Mouse (Mus musculus) kidney, postnatal 4 days (tissue): ENCODE results near the gene Lamtor1.

Experiments
- DNase-seq, 2 experiments: peaks; one replicate each; pipeline ENCODE4 v3.0.0; 2021; ENCODE audit warnings: mixed read lengths in 2 of 2

Gene Lamtor1

DNA sequence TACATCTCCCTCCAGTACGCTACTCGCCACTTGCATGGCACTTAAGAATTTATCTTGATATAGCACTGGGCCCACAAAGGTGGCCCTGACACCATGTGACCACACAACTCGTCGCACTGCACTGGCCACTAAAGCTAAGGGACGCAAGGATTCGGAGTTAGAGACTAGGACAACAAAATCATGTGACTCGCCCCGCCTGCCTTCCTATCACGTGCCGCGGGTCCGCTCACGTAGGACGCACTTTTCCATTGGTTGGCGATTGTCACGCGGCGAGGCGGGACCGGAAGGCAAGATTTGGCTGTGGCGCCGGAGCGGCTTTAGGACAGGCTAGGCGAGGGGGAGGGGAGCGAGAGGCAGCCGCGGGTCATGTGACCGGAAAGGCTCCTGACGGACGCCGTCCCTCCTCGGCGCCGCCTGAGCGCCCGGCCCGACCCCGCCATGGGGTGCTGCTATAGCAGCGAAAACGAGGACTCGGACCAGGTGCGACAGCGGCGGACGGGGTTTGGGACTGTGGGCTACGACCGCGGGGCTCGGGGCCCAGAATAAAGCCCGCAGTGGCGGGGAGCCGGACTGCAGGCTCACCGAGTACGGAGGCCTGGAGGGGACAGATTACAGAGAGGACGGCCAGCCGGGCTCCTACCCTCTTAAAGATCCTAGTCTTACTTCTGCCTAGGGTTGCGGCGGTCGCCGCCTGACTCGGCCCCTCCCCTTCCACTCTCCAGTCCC lies at the start of gene Lamtor1:
Gene Lamtor1 (plus strand): TSS at position 344 of the 726 bp plus-strand sequence.
- peak; percentile 99 to 100 for DNase-seq

DNA sequence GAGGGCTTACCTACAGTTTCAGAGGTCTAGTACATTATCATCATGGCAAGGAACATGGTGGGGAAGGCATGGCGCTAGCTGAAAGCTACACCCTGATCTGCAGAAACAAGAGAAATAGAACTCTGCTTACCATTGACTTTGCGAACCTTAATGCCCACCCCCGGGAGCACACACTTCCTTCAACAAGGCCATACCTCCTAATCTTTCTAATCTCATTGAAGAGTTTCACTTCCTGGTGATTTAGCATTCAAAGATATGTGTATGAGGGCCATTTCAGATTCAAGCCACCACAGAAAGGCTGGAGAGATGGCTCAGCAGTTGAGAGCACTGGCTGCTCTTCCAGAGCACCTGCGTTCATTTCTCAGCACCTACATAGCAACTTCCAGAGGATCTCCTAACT lies 48.6 kb upstream of the Lamtor1 start, which contains the start of gene Folr2:
Gene Folr2 (minus strand): TSS at position 101 of the 400 bp plus-strand sequence.
- DNase-seq, result no peak

DNA sequence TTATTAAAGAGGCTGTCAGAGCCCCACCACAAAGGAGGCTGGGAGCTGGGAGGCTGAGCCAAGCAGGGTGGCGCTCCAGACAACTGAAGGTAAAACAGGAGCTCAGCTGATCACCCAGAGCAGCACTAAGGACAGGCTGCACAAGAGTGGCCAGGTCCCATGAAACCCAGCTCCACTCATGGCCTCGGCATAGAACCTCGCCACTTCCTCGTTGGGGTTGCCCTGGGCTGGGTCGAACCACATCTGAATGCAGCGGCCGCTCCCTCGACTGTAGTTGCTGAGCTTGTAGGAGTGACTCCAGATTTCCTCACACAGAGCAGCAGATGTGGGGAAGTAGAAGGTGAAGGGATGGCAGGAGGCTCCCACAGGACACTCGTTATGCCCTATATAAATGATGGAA lies 47.3 kb upstream of the Lamtor1 start:
- peak in 1 of 2 experiments; percentile 20 for DNase-seq

DNA sequence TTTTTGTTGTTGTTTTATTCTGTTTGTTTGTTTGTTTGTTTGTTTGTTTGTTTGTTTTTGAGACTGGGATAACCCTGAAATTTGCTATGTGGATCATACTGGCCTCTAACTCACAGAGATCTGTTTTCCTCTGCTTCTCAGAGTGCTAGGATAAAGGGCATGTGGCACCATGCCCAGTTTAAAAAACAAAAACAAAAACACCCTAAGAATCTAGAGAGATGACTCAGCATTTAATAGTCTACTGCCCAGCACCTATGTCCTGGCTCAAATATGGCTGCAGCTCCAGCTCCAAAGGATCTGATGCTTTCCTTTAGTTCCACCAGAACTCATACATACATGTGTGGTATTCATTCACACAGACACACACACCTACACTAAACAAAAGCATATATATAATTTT lies 44.7 kb upstream of the Lamtor1 start:
- DNase-seq, result no peak

DNA sequence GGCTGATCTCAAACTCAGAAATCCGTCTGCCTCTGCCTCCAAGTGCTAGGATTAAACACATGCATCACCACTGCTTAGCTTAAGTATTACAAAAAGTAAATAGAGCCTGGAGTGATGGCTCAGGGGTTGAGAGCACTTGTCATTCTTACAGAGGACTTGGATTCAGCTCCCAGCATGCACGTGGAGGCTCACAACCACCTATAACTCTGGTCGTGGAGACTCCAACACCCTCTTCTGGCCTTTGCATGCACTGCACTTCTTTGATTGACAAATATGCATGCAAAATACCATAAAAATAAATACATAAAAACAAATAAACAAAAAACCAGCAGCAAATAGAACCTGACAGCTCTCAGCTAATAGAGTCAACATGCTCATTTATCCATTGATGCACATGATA lies 43.4 kb upstream of the Lamtor1 start:
- DNase-seq, result no peak

DNA sequence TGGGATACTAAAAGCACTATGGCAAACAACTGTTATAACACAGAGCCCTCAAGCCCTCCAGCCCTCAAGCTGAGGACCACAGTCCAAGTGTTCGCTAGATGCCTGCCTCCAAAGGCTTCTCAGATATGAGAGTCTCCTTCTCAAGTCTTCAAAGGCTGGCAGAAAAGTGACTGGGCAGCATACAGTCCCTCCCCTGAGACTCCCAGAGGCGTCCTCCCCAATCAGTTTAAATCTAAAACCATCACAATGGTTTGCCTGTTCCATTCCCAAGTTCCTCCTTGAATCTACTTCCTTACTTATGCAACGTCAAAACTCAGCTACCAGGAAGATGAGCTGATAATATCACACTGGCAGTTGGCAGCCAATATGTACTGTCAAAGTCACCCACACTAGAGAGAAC lies 42.3 kb upstream of the Lamtor1 start, which contains the start of gene Anapc15:
Gene Anapc15 (plus strand): TSS at position 301 of the 400 bp plus-strand sequence.
- DNase-seq, result no peak

DNA sequence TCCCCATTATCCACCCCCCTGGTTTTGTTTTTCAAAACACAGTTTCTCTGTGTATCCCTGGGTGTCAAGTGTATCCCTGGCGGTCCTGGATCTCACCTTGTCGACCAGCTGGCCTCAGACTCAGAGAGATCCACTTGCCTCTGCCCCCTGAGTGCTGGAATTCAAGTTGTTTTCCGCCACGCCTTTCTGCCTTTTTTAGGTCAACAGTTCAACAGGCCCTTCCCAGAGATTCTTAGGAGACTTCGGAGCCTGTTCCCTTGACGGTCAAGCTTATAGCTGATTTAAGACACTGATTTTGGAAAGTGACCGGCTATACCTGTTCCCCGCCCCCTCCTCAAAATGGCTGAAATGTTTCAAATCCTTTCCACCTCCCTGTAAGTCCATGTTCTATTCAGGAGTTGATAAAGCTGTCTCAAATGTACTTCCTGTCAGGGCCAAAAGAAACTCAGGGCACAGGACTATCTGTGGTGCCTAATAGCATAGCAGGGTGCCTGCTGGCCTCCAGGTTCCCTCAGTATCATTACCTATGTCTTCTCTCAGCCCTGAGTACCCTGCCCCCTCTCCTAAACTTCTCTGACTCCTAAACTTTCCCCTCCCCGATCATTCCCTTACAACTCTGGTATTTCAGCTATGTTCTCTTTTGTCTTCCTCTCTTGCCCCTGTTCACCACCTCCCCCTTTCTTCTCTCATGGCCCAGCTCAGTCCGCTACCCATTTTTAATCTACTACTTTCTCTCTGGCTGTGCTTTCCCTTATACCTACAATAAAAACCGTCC lies 39.0 kb upstream of the Lamtor1 start:
- no peak for DNase-seq

DNA sequence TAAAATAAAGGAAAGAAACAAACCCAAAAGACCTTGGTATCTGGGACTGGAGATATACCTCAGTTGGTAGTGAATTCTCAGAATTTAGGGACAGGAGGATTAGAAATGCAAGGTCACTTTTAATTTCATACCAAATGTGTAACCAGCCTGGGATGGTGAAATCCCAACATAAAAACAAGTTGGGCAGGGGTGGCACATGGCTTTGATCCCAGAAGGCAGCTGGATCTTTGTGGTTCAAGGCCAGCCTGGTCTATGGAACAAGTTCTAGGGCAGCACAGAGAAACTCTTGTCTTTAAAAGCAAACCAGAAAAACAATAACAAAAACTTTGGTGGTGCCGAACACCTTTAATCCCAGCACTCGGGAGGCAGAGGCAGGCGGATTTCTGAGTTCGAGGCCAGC lies 38.2 kb upstream of the Lamtor1 start:
- DNase-seq, result no peak

DNA sequence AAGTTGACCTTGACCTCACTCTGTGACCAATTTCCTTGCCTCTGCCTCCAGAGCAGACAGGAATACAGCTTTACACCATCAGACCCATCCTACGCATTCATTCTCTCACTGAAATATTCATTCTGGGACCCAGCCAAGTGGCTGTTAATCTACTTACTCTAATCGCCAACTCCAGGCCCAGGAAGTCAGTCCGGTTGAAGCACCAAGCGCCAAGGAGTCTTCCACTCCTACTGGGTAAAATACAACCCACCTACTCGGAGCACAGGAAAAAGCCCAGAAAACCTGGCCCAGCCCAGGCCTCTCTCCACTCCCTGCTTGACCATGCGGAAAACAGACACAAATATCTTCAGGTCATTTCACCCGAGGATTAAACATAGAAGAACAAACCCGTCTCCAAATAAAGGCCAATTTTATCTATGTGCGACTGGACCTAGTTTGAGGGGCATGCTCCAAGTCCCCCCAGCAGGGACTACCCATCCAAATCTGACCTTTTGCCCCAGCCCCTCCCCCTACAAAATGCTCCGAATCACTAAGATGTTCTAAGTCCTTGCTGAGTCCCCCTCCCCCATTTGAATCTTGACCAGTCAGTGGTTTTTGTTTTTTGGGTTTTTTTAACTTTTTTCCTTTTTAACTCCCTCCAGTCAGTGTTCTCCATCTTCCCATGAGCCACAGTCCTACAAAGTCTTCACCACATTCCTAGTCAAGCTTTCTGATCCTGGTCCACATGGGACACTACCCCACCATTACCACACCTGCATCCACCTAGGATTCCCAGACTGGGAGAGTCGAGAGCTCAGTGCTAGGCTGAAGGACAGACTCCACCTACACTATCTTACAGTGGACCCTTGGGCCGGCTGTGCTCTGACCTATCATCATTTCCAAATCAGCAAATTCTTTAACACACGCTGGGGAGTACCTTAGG lies 37.2 kb upstream of the Lamtor1 start:
- peak; percentile 30 to 54 for DNase-seq

DNA sequence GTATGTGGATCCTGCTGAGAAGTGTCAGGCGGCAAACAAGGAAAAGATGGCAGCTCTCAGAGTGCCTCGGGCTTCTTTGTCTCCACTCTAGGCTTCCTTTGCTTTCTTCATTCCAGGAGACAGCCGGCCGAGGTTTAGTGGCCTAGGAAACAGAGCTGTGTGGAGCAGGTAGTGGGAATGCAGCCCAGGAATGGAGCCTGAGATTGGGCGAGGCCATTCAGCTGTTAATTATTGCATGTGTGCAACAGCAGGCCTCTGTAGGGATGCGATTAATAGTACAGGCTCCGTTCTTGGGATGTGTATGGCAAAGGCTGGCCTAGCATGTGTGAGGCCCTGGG lies 36.6 kb upstream of the Lamtor1 start:
- DNase-seq, result peak; percentile 20 to 31

DNA sequence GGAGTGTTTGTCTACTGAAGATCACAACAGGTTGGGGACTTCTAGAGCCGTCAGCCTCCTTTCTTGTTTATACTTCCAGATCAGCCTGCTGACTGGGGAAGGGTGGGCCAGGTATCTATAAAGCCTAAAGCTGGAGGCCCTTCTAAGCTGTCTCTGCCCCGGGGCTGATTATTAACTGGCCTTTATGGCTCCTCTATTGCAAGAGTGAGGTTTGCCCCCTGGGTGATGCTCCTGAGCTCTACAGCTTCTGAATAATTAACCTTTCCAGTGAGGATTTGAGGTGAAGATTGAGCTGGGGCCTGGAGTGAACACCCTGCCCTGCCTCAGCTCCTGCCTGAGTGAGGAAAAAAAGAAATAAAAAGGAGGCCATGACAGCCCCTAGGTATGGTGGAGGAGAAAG lies 35.1 kb upstream of the Lamtor1 start, which contains the start of gene Folr1:
Gene Folr1 (minus strand): TSS at position 160 of the 400 bp plus-strand sequence.
- peak; percentile 34 to 57 for DNase-seq

DNA sequence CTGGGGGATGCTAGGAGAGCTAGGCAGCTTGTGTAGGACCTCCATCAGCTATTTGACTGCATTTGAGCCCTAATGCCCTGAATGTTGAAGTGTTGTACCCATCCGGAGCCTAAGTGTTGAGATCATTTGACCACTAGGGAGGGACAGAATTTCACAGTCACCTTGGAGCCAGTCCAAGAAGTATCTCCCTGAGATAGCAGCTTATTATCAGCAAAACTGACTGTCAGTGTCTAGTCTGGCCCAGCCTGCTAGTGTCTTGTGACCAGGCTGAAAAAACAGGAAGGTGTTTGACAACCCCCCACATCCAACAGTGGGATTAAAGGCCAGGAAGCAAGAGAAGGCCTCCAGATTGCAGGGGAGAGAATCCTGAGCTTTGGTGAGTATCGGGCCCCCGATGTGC lies 34.4 kb upstream of the Lamtor1 start:
- peak in 1 of 2 experiments; percentile 15 for DNase-seq

DNA sequence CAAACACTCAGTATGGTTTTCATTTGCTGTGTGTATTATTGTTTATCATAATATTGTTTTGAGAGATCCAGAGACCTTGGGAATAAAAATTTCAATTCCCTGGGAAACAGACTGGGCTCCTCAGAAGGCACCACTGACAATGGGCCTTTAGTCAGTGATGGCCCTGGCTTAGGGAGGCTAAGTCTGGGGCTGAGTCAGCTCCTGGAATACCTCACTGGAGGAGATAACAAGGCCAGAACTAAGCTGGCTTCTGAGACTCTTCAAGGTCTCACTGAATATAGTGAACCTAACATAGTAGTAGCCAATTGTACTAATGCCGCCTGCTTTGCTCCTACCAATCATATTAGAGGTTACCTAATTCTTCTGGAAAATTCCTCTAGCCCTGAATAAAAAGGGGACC lies 29.7 kb upstream of the Lamtor1 start:
- DNase-seq, result no peak

DNA sequence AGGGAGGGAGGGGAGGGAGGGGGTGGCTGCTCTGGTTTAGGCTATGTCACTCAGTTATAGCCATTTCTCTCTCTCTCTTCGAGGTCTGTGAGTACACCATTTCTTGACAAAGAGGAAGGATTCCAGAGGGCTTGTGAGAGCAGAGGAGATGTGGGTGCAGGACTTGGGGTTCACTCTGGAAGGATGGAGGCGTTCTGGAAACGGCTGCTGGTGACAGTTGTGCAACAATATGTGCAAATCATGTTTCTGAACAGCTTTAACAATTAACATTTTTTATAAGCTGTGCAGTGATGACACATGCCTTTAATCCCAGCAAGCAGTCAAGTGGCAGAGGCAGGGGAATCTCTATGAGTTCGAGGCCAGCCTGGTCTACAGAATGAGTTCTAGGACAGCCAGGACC lies 24.8 kb upstream of the Lamtor1 start:
- no peak for DNase-seq

DNA sequence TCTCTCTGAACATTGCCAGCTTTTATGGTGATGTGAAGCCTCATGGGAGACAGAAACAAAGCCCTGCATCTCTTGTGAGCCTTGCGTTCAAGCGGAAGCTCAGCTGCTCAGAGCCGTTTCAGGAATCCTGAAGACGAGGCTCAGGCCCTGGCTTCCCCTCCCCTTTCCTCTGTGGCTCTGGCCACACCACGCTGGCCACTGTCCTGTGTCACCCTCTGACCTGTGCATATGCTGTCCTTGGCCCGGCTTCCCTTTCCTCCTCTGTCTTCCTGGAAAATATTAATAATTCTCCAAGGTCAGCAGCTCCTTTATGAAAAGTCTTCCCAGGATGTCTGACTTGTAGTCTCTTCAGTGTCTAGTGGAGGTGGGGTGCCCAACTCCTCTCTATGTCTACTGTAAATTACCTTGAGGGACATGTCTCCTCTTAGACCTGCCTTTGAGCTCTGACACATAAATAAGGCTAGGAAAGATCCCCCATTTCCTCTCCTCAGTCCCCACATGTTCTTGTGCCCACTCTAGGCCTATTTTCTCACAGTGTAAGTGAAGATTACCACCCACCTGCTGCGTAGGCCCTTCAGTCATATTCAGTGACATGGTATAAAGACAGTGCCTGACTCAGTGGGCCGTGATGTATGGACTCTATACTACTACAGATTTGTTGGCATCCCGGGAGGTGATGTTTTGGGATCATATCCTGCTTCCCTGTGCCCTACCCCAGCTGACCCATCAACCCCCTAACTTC lies 23.1 kb upstream of the Lamtor1 start:
- DNase-seq, result peak; percentile 45 to 62

DNA sequence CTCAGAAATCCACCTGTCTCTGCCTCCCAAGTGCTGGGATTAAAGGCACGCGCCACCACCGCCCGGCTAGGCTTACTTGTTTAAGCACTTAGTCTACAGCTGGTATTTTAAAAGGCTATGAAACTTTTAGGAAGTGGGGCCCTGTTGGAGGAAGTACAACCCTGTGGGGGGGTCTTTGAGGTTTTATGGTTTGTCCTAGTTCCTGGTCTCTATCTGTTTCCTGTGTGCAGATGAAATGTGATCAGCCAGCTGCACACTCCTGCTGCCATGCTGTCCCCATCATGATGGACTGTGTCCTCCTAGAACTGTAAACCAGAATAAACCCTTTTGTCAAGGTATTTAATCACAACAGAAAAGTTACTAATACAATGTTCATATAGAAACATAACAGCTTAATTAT lies 21.5 kb upstream of the Lamtor1 start:
- no peak for DNase-seq

DNA sequence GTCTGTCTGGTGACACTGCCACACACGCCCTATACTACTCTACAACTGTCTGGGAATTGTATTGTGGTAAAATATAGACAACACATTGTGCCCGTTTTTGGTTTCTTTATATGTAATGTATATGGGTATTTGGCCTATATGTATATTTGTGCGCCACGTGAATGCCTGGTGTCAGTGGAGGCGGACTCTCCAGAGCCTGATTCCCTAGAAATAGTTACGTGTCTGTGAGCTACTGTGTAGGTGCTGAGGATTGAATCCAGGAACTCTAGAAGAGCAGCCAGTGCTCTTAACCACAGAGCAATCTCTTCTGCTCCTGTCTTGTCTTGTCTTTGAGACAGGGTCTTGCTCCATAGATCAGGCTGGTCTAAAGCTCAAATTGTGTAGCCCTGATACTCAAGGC lies 19.4 kb upstream of the Lamtor1 start:
- no peak for DNase-seq

DNA sequence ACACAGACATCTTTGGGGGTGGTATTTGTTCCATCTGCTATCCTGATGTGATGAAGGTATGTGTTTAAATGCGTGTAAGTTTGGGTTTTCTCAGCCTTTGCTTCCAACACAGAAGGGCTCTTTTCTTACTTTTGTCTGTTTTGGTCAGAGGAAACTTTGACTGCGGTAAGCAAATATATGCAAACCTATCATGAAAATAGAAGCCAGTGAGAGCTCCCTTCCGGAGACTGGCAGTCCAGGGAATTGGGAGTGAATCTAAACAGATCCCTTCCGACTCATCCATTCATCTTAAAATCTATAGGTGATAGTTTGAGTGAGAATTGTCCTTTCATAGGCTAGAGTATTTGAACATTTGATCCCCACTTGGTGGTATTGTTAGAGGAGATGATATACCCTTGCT lies 17.2 kb upstream of the Lamtor1 start:
- no peak for DNase-seq

DNA sequence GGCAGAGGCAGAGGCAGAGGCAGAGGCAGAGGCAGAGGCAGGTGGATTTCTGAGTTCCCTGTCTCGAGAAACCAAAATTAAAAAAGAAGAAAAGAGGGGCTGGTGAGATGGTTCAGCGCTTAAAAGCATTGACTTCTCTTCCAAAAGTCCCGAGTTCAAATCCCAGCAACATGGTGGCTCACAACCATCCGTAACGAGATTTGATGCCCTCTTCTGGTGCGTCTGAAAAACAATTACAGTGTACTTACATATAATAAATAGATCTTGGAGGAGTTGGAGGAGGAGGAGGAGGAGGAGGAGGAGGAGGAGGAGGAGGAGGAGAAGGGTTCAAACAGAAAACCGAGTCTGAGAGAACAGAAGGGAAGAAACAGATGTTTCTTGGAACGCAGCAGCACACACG lies 10.0 kb upstream of the Lamtor1 start:
- no peak for DNase-seq

DNA sequence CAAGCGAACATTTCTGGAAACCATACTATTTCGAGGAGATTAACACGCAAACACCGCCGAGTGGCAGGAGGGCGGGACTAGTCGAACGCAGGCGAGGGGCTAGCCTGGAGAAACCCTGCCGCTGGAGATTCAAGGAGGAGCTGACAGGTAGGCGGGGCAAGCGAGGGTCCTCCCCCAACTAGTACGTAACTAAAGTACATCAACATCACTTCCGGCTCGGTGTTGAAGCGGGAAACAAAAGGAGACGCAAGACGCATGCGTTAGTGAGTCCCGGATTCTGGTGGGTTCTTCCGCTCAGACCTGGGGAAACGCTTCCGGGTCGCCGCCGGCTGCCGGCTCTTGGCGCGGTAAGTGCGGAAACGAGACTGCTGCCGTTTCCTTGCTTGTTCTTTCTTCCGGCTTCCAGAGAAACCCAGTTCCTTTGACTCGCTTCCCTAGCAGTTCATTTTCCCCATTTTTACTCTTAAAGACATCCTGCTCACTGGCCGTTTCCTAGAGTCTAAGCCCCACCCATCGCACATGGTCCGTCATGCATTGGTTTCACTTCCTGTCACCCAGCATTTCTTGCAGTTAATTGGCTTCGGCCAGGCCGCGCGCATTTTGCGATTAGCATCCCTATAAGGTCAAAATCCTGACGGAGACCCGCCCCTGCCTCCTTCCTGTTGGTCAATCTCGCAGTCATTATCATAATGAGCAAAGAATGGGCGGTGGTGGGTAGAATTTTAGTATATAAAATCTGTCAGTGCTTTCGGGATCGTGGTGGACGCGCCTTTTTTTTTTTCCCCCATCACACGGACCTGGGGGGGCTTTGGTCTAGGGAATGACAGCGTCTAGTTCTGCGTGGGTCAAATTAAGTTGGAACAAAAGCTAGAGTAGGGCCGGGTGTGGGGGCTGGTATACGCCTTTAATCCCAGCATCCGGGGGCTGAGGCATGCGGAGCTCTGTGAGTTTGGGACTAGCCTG lies 9.3 kb upstream of the Lamtor1 start:
- peak; percentile 95 to 98 for DNase-seq
